Mouse (Mus musculus) kidney, postnatal 0 days (tissue): ENCODE measurements at regions not wholly inside any gene's neighbourhood (a gene's known extent, or its start where the extent isn't known, plus 50 kb on each side); places are given as distances from the start of the nearest gene placed in this dataset.

ENCODE experiments used
- ATAC-seq: fragments of 200-750 bp; cut with Nextera tagmentation; replicated peaks from 2 replicates; pipeline ENCODE4 v1.8.0; 2017; ENCODE audit warnings: low read depth, moderate number of reproducible peaks, moderate TSS enrichment, moderate library complexity; ENCODE audit not compliant: low FRiP score
- DNase-seq: peaks from one replicate; pipeline ENCODE4 v3.0.0-alpha.2; 2016; ENCODE audit warnings: low spot score
- H3K27ac ChIP-seq: fragments of 300-500 bp; sonication (generic); 2 replicates; pipeline ENCODE4 v1.5.1; 2014; ENCODE audit warnings: mild to moderate bottlenecking
- H3K27me3 ChIP-seq: fragments of 300-500 bp; sonication (generic); 2 replicates; pipeline ENCODE4 v1.6.1; 2014; ENCODE audit warnings: low read length, mixed read lengths; ENCODE audit not compliant: insufficient read depth
- H3K36me3 ChIP-seq: fragments of 300-500 bp; sonication (generic); 2 replicates; pipeline ENCODE4 v1.6.1; 2014; ENCODE audit warnings: low read length, mixed read lengths; ENCODE audit not compliant: insufficient read depth
- H3K4me1 ChIP-seq: fragments of 300-500 bp; sonication (generic); replicated peaks from 2 replicates; pipeline ENCODE4 v1.6.1; 2014; ENCODE audit warnings: antibody characterized with exemption, low read length, mixed read lengths; ENCODE audit not compliant: insufficient read depth
- H3K4me2 ChIP-seq: fragments of 300-500 bp; sonication (generic); 2 replicates; pipeline ENCODE4 v1.6.1; 2014; ENCODE audit warnings: mild to moderate bottlenecking, low read length, moderate library complexity, mixed read lengths
- H3K4me3 ChIP-seq: fragments of 300-500 bp; sonication (generic); replicated peaks from 2 replicates; pipeline ENCODE4 v1.5.1; 2014; ENCODE audit warnings: low read depth, low read length
- H3K9ac ChIP-seq: fragments of 300-500 bp; sonication (generic); 2 replicates; pipeline ENCODE4 v1.6.1; 2014; ENCODE audit warnings: low read depth, low read length
- H3K9me3 ChIP-seq: fragments of 300-500 bp; sonication (generic); replicated peaks from 2 replicates; pipeline ENCODE4 v1.6.1; 2016; ENCODE audit warnings: low read length, inconsistent platforms, mixed read lengths
- CTCF ChIP-seq: IDR thresholded peaks from 2 replicates; pipeline ENCODE4 v1.5.1; 2016; ENCODE audit warnings: antibody characterized with exemption, low read depth, mild to moderate bottlenecking, moderate library complexity
- WGBS: fragments of 180-500 bp; shearing (Covaris S2); extraction: QIAGEN DNeasy Blood & Tissue Kit; methylation state at CpG from one replicate; pipeline ENCODE4 v1.1.7; 2014; 5-methylcytosine and 5-hydroxymethylcytosine counted together

DNA sequence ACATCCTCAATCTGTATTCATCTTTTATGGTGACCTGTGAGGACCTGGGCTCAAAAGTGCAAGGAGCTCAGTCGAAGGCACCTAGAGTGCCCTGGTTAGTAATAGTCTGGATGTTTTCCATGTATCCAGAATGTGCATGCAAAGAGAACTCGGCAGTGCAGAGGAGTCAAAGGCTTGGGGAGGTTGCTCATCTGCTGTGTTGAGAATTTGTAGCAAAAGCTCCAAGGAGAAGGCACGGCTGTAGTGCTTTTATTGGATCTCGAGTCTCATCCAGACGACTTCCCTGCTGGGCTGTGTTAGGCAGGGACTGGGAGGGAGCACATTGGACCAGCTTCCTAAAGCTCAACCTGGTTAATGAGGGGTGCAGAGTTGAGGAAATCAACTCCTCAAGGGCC lies 97.3 kb upstream of the Wscd1 start:
- no peaks in the 10 kb centered on the region for H3K27me3 ChIP-seq
- no peak for TF ChIP-seq CTCF

DNA sequence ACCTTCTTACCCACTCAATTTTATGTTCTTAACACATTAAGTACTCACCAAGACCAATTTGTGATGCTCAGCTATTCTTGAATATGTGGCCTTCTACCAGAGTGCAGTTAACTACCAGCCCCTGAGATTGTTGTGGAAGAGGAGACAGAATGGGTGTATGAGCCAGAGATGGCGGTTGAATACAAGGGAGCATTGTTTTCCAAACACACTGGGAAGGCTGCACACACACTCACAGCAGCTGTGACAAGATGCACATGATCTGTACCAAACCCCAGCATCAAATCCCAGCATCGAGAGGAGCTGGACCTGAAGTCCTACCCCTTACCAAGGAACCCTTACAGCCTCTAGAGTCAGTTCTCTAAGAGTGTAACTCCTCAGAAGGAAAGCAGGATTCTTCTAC lies 91.4 kb upstream of the Wscd1 start:
- no peak overlapping the region for H3K9ac ChIP-seq
- no peak overlapping the region for H3K27ac ChIP-seq
- ATAC-seq: no peak
- DNase-seq: no peak
- no peaks in the 10 kb centered on the region for H3K4me1 ChIP-seq
- no peak overlapping the region for H3K4me2 ChIP-seq
- 80% methylated on average over 2 of the region's 2 CpGs for WGBS
- H3K36me3 ChIP-seq: no peaks in the 10 kb centered on the region
- no peaks in the 10 kb centered on the region for H3K27me3 ChIP-seq
- H3K9me3 ChIP-seq: no peaks in the 10 kb centered on the region
- H3K4me3 ChIP-seq: no peak overlapping the region
- no peak for TF ChIP-seq CTCF

More for the DNA sequence above, 97.3 kb upstream of the Wscd1 start:
- Histone ChIP-seq H3K27ac (no peak overlapping the region), H3K4me1 (no peaks in the 10 kb centered on the region), H3K36me3 (no peaks in the 10 kb centered on the region), H3K9ac (no peak overlapping the region), H3K9me3 (no peaks in the 10 kb centered on the region), H3K4me3 (no peak overlapping the region), H3K4me2 (no peak overlapping the region)
- WGBS: 64% methylated on average over 5 of the region's 5 CpGs
- ATAC-seq: no peak
- DNase-seq: no peak

DNA sequence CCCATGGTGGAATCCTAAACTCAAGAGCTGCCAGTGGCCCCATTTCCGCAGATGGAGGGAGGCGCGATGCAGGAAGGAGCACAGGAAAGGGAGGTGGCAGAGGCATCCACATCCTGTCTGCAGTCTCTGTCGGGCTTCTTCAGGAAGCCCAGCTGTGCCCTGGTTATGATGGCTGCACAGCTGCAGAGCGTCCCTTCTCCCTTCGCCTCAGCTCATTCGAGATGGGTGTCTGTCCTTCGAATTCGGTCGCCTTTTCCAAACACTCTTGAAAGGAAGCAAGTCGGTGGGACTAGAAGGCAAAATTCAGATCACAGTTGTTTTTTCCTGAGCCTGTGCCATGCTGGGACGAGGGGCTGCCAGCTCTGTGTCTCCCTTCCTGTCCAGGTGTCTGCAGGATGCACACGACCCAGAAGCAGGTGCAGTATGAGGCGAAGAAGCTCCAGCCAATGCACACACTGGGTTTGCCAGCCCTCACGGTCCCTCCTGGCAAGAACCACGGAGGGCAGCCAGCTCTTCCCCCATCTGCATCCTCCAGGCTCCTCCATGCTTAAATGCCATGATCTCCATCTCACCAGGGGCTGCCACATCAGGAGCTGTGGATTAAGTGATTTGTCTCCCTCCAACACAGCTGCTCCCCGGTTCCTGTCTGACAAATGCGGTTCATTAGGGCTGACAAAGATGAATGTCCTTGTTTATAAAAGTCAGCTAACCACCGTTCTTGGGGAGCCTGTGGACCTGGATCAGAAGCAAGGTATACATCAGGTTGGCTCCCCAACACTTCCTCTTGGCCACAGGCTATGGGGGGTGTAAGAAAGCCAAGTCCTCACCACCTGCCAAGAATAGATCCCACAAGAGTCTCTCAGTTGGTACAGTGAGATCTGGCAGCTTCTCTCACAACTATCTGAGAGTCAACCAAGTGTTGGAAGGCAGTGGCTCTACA lies 79.3 kb upstream of the Wscd1 start:
- H3K36me3 ChIP-seq: no peaks in the 10 kb centered on the region
- H3K4me2 ChIP-seq: no peak overlapping the region
- ATAC-seq (no peak), DNase-seq (no peak)
- no peaks in the 10 kb centered on the region for H3K27me3 ChIP-seq
- H3K9ac ChIP-seq: no peak overlapping the region
- no peaks in the 10 kb centered on the region for H3K9me3 ChIP-seq
- H3K4me1 ChIP-seq: no peaks in the 10 kb centered on the region
- 61% methylated on average over 19 of the region's 19 CpGs for WGBS
- no peak for TF ChIP-seq CTCF
- no peak overlapping the region for H3K4me3 ChIP-seq
- no peak overlapping the region for H3K27ac ChIP-seq

DNA sequence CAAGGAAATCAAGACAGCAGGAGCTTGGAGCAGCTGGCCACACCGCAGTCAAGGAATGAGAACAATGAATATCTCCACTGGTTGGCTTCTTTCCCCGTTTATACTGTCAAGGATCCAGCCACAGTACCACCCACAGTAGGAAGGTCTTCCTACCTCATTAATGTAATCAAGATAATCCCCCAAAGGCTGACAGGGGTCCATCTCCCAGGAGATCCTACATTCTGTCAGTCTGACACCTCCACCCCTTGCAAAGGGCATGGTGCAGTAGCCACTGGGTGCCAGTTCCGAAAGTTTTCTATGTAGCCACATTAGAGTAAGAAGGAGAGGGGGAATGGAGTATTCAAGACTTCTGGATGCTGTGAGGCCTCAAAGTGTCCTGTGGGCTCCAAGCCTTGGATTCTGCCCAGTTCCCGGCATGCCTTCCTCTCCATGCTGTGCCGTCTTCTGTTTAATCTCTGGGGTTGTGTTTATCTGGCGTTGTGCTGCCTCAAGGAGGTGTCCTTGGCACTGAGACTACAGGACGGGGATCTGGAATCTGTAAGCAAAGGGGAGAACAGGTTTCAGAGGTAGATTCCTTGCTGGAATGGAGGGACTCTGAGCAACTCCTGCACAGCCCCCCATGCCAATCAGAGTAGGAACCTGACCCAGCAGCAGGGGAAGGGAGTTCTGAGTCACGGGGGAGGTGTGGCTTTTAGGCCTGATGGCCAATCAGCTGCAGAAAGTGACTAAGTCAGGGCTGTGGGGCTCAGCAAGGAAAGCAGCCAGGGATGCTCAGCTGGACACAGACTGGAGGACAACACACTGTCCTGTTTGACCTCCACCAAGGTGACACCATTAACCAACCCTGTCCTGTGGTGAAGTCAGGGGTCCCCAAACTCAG lies 77.3 kb upstream of the Wscd1 start:
- H3K4me1 ChIP-seq: no peaks in the 10 kb centered on the region
- ATAC-seq: no peak

DNA sequence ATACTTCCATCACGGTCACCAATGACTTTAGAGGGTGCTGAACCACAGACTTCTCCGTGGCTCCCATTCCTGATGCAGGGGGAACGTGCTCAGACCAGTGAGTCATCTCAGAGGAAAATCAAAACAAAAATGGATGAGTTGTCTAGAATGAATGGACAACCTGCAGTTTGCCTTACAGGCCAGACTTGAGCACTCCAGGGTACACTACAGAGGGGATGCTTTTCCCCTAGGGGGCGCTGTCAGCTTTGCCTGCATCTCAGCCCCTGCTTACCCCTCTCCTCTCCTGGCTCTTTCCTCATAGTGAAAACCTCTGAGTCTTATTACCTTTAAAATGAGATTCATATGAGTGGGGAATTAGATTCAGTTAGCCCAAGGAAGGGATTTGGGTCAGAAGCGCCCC lies 75.4 kb upstream of the Wscd1 start:
- WGBS: 52% methylated on average over 5 of the region's 5 CpGs
- H3K4me3 ChIP-seq: no peak overlapping the region
- DNase-seq: peak; percentile 50
- no peaks in the 10 kb centered on the region for H3K27me3 ChIP-seq
- H3K9me3 ChIP-seq: no peaks in the 10 kb centered on the region
- peak; percentile 69 for TF ChIP-seq CTCF
- no peak overlapping the region for H3K27ac ChIP-seq
- no peak for ATAC-seq
- H3K36me3 ChIP-seq: no peaks in the 10 kb centered on the region
- no peak overlapping the region for H3K9ac ChIP-seq
- H3K4me2 ChIP-seq: no peak overlapping the region
- H3K4me1 ChIP-seq: no peaks in the 10 kb centered on the region

More for the DNA sequence above, 77.3 kb upstream of the Wscd1 start:
- H3K9ac ChIP-seq: no peak overlapping the region
- no peaks in the 10 kb centered on the region for H3K9me3 ChIP-seq
- no peak overlapping the region for H3K4me3 ChIP-seq
- H3K4me2 ChIP-seq: no peak overlapping the region
- TF ChIP-seq CTCF: no peak
- 53% methylated on average over 8 of the region's 8 CpGs for whole genome bisulfite sequencing
- H3K27ac ChIP-seq: no peak overlapping the region
- no peaks in the 10 kb centered on the region for H3K27me3 ChIP-seq
- no peak for DNase-seq
- H3K36me3 ChIP-seq: no peaks in the 10 kb centered on the region

DNA sequence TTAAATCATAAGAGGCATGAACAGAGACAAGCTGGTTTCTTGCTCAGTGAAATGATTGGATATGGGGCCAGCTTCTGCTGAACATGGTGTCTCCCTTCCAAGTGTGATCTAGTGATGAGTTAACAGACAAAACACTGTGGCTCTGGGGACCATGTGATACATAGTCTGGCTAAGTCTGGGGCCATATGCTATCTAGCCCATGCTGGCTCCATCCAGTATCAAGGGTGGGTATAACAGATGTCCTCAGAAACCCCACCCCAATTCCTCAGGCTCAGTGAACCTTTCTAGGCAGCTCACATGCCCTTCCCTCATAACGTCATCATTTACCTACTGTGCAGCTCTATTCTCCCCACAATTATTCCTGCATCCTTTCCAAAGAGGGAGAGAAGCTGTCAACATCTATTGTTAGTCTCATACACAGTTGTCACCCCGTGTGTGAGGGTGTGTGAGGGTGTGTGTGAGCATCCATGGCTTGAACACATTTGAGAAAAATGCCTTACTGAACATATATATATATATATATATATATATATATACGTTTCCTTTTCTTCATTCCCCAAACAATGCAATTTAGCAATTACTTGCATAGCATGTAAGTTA lies 73.9 kb upstream of the Wscd1 start:
- H3K9ac ChIP-seq: no peak overlapping the region
- H3K27me3 ChIP-seq: no peaks in the 10 kb centered on the region
- H3K27ac ChIP-seq: no peak overlapping the region
- no peak for TF ChIP-seq CTCF
- H3K36me3 ChIP-seq: no peaks in the 10 kb centered on the region
- no peaks in the 10 kb centered on the region for H3K9me3 ChIP-seq
- H3K4me2 ChIP-seq: no peak overlapping the region
- H3K4me3 ChIP-seq: no peak overlapping the region
- DNase-seq: no peak
- 48% methylated on average over 3 of the region's 3 CpGs for WGBS
- ATAC-seq: no peak
- no peaks in the 10 kb centered on the region for H3K4me1 ChIP-seq
